Mouse (Mus musculus) neural tube, embryonic 13.5 days (tissue): ENCODE measurements at regions not wholly inside any gene's neighbourhood (a gene's known extent, or its start where the extent isn't known, plus 50 kb on each side); places are given as distances from the start of the nearest gene placed in this dataset.

Source experiments
- ATAC-seq: fragments of 200-750 bp; cut with Nextera tagmentation; 2 replicates; pipeline ENCODE4 v1.8.0; 2017; ENCODE audit warnings: low read depth, mild to moderate bottlenecking, moderate TSS enrichment, moderate library complexity
- H3K27ac ChIP-seq: fragments of 300-500 bp; sonication (generic); replicated peaks from 2 replicates; pipeline ENCODE4 v1.5.1; 2015; ENCODE audit warnings: moderate library complexity, mild to moderate bottlenecking, inconsistent platforms
- H3K27me3 ChIP-seq: fragments of 300-500 bp; sonication (generic); 2 replicates; pipeline ENCODE4 v1.6.1; 2015; ENCODE audit warnings: mild to moderate bottlenecking, inconsistent platforms
- H3K36me3 ChIP-seq: fragments of 300-500 bp; sonication (generic); 2 replicates; pipeline ENCODE4 v1.6.1; 2015; ENCODE audit warnings: mild to moderate bottlenecking, inconsistent platforms
- H3K4me1 ChIP-seq: fragments of 300-500 bp; sonication (generic); replicated peaks from 2 replicates; pipeline ENCODE4 v1.6.1; 2015; ENCODE audit warnings: inconsistent platforms
- H3K4me2 ChIP-seq: fragments of 300-500 bp; sonication (generic); 2 replicates; pipeline ENCODE4 v1.6.1; 2015; ENCODE audit warnings: inconsistent platforms, mild to moderate bottlenecking, moderate library complexity
- H3K4me3 ChIP-seq: fragments of 300-500 bp; sonication (generic); 2 replicates; pipeline ENCODE4 v1.5.1; 2015; ENCODE audit warnings: mild to moderate bottlenecking, inconsistent platforms
- H3K9ac ChIP-seq: fragments of 300-500 bp; sonication (generic); 2 replicates; pipeline ENCODE4 v1.6.1; 2015; ENCODE audit warnings: moderate library complexity, mild to moderate bottlenecking, inconsistent platforms
- H3K9me3 ChIP-seq: fragments of 300-500 bp; sonication (generic); 2 replicates; pipeline ENCODE4 v1.6.1; 2016; ENCODE audit warnings: inconsistent platforms
- WGBS: fragments of 180-500 bp; shearing (Covaris S2); methylation state at CpG from one replicate; pipeline ENCODE4 v1.1.7; 2015; 5-methylcytosine and 5-hydroxymethylcytosine counted together

- Histone ChIP-seq H3K36me3 (no peaks in the 10 kb centered on the region), H3K27me3 (no peaks in the 10 kb centered on the region), H3K4me2 (no peak overlapping the region), H3K4me3 (no peak overlapping the region), H3K27ac (no peak overlapping the region), H3K4me1 (0 out of 2 replicates have a peak, but pooled peaks cover 8% of the 10 kb centered on the region), H3K9me3 (no peaks in the 10 kb centered on the region), H3K9ac (no peak overlapping the region)
- ATAC-seq = no peak
- 78% methylated on average over 12 of the region's 12 CpGs for WGBS
Measured at GRCm38 (mm10) chr12:17113465-17114177, 63.1 kb downstream of the Kcnf1 start.

DNA sequence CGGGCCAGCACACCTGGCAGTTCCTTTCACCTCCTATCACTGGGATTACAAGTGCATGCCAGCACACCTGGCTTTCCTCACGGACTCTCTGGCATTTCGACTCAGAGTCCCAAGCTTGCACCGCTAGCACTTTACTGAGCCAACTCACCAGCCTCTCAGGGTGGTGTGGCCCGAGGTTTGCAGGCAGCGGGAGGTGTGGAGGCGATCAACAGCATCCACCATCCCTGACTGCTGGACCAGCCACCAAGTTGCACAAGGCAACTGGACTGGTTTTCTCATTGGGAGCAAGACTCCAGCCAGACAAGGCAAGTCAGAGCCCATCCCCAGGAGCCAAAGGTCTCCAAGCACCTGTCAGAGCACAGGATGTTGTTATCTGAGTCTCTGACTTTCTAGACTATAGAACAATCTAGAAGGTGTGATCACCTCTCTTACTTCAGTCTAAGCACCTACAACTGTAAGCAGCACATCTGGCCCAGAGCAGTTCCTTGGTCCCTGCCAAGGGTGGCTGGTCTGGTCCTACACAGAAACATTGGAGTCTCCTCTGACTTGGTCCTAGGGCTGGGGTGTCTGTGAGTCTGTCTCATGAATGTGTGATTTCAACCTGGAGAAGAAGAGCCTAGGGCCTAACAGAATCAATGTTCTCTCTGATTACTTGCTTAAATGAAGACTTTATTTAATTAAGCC is 63.8 kb downstream of the Kcnf1 start:
- 0 out of 2 replicates have a peak, but pooled peaks cover 8% of the 10 kb centered on the region for H3K4me1 ChIP-seq
- peak; percentile 40; the same call in 1 of the 2 replicates for ATAC-seq
- no peaks in the 10 kb centered on the region for H3K27me3 ChIP-seq
- no peak overlapping the region for H3K9ac ChIP-seq
- no peak overlapping the region for H3K27ac ChIP-seq
- H3K36me3 ChIP-seq = no peaks in the 10 kb centered on the region
- no peak overlapping the region for H3K4me3 ChIP-seq
- H3K9me3 ChIP-seq = no peaks in the 10 kb centered on the region
- no peak overlapping the region for H3K4me2 ChIP-seq
- WGBS = 91% methylated on average over 7 of the region's 7 CpGs

DNA sequence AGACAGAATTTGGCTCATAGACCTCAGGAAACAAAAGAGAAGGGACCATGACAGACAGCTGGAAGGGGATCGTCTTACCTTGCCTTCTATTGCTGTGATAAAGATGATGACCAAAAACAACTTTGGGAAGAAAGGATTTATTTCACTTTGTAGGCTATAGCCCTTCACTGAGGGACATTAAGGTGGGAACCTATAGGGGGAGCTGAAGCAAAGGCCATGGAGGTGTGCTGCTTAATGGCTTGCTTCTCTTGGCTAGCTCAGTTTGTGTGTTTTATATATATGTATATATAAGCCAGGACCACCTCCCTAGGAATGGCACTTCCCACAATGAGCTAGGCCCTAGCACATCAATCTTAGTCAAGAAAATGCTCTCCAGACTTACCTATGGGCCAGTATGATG is 70.5 kb downstream of the Kcnf1 start:
- H3K27ac ChIP-seq = no peak overlapping the region
- no peak for ATAC-seq
- H3K4me3 ChIP-seq = no peak overlapping the region
- WGBS = 83% methylated on average over 1 of the region's 1 CpGs
- H3K9ac ChIP-seq = no peak overlapping the region
- no peaks in the 10 kb centered on the region for H3K9me3 ChIP-seq
- H3K27me3 ChIP-seq = no peaks in the 10 kb centered on the region
- H3K4me1 ChIP-seq = no peaks in the 10 kb centered on the region
- H3K36me3 ChIP-seq = no peaks in the 10 kb centered on the region
- H3K4me2 ChIP-seq = no peak overlapping the region

DNA sequence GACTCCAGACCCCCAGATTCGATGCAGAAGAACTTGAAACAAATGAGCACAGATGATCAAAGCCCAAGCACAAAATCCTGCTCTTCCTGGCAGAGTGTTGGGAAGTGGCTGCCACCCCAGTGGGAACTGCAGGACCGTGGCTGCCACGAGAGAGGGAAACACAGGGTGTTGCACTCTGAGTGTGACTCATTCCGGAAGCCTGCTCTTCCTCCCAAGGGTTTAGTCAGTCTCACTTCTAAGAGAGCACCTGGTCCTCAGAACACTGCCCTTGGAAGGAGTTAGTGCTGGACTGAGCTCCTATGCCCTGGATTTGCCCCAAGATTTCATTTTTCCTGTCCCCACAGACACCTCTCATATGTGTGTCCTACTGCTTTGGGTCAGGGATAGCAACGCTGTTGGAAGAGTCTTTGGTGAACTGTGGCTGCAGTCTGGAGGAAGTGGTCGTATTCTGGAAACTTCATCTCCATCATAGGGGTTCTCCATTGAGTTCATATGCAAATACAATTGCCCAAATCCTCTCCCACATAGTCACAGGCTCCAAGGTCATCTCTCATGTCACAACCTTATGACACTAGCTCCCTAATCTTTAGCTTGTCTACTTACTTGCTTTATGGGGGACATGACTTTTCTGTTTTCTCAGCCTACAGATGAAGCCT is 71.5 kb downstream of the Kcnf1 start:
- Histone ChIP-seq H3K27me3 (no peaks in the 10 kb centered on the region), H3K9ac (no peak overlapping the region), H3K9me3 (no peaks in the 10 kb centered on the region), H3K36me3 (no peaks in the 10 kb centered on the region), H3K4me1 (no peaks in the 10 kb centered on the region), H3K27ac (no peak overlapping the region), H3K4me3 (no peak overlapping the region), H3K4me2 (no peak overlapping the region)
- no peak for ATAC-seq
- 81% methylated on average over 6 of the region's 6 CpGs for WGBS

DNA sequence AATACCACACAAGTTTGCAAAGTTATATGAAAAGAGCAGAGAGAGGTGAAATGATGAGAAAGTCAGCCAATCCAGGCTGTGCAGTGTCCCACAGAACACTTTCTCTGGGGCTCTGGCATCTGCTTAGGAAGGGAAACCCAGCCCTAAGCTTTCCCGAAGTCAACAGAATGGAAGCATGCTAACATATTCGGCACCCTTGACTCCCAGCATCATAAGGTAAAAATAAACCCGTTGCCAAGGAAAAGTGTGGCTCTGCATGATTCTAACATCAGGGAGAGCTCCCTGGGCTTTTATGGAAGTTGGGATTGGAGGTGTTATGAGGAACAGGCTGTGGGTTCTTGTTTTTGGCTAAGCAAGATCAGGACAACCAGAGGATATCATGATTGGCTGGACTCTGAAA is 74.8 kb downstream of the Kcnf1 start:
- H3K9me3 ChIP-seq = no peaks in the 10 kb centered on the region
- H3K36me3 ChIP-seq = no peaks in the 10 kb centered on the region
- H3K27me3 ChIP-seq = no peaks in the 10 kb centered on the region
- no peak overlapping the region for H3K27ac ChIP-seq
- no peak overlapping the region for H3K4me3 ChIP-seq
- no peak overlapping the region for H3K9ac ChIP-seq
- no peak overlapping the region for H3K4me2 ChIP-seq
- peaks cover 24% of the 10 kb centered on the region for H3K4me1 ChIP-seq
- ATAC-seq = no peak
- WGBS = 92% methylated on average over 3 of the region's 3 CpGs

DNA sequence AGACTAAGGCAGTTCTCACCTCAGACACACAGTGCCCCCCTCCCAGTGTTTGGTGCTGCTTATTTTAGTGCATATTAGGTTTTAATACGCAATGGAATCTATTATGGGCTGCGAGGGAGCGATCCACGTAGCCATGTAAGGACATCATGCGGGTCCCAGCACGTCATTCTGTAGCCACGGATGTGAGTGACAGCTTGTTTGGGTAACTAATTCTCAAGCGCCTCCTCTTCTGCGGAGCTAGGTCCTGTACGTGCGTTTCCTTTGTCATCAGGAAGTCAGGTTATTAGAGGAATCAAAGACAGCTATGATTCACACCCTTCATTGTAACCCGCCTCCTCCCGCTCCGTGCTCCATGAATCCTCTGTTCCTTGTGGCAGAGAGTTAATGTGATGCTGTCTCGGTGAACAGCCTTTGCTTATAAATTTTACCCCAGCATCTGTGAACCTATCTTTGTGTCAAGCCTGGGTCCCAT is 78.9 kb downstream of the Kcnf1 start:
- Histone ChIP-seq H3K27ac (peak overlapping the region; percentile 75), H3K9ac (peak overlapping the region; percentile 9; the same call in 1 of the 2 replicates), H3K27me3 (no peaks in the 10 kb centered on the region), H3K4me2 (peak overlapping the region; percentile 43), H3K4me1 (peaks cover 31% of the 10 kb centered on the region), H3K4me3 (0 out of 2 replicates have a peak overlapping the region, but pooled peaks have one; percentile 7), H3K36me3 (no peaks in the 10 kb centered on the region), H3K9me3 (no peaks in the 10 kb centered on the region)
- WGBS = 19% methylated on average over 15 of the region's 15 CpGs
- ATAC-seq = peak; percentile 86

- no peak for ATAC-seq
Measured at GRCm38 (mm10) chr12:17094758-17095157, 81.9 kb downstream of the Kcnf1 start.

GRCm38 (mm10) chr12:17093772-17094171 is 82.2 kb upstream of the 2410004P03Rik start:
- Histone ChIP-seq H3K4me3 (no peak overlapping the region), H3K9ac (no peak overlapping the region), H3K27me3 (no peaks in the 10 kb centered on the region), H3K4me2 (no peak overlapping the region), H3K4me1 (peaks cover 52% of the 10 kb centered on the region), H3K27ac (no peak overlapping the region), H3K36me3 (no peaks in the 10 kb centered on the region), H3K9me3 (no peaks in the 10 kb centered on the region)
- ATAC-seq = no peak
- WGBS = 67% methylated on average over 3 of the region's 3 CpGs

More at GRCm38 (mm10) chr12:17094758-17095157, 81.9 kb downstream of the Kcnf1 start:
- no peaks in the 10 kb centered on the region for H3K36me3 ChIP-seq
- WGBS = 90% methylated on average over 4 of the region's 4 CpGs
- no peaks in the 10 kb centered on the region for H3K27me3 ChIP-seq
- H3K9ac ChIP-seq = no peak overlapping the region
- H3K4me2 ChIP-seq = no peak overlapping the region
- H3K27ac ChIP-seq = no peak overlapping the region
- H3K9me3 ChIP-seq = no peaks in the 10 kb centered on the region
- H3K4me1 ChIP-seq = peaks cover 49% of the 10 kb centered on the region
- H3K4me3 ChIP-seq = no peak overlapping the region

- H3K27ac ChIP-seq = no peak overlapping the region
- H3K4me3 ChIP-seq = no peak overlapping the region
- no peaks in the 10 kb centered on the region for H3K27me3 ChIP-seq
- 58% methylated on average over 10 of the region's 10 CpGs for WGBS
- ATAC-seq = no peak
- no peaks in the 10 kb centered on the region for H3K36me3 ChIP-seq
- no peaks in the 10 kb centered on the region for H3K9me3 ChIP-seq
- H3K9ac ChIP-seq = no peak overlapping the region
- H3K4me2 ChIP-seq = no peak overlapping the region
- peaks cover 28% of the 10 kb centered on the region for H3K4me1 ChIP-seq
Measured at GRCm38 (mm10) chr12:17091058-17091457, 79.5 kb upstream of the 2410004P03Rik start.

DNA sequence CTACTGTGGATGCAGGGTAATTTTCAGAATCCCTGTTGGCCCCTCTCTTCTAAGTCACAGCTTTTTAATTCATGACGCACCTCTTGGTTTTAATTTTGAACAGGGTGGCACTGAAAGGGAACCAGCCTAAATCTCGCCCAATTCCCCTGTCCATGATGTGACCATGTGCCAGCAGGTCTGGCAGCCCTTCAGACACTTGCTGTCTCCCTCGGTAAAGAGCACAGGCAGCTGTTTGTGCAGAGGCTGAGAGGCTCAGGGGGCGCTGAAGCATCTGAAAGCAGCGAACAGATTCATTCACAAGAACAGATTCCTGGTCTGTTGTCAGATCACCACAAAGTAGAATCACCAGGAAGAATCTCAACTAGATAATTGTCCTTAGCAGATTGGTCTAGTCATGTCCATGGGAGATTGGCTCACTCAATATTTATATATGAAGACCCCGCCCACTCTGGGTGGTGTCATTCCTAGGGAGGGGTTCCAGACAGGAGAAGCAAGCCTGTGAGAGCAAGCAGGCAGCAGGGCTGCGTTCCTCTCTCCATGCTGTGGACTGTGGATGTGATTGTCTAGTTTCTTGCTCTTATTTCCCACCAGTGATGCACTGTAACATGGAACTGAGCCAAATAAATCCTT is 78.3 kb upstream of the 2410004P03Rik start:
- Histone ChIP-seq H3K27me3 (no peaks in the 10 kb centered on the region), H3K9ac (no peak overlapping the region), H3K36me3 (no peaks in the 10 kb centered on the region), H3K4me1 (peaks cover 28% of the 10 kb centered on the region), H3K4me3 (no peak overlapping the region), H3K27ac (no peak overlapping the region), H3K4me2 (no peak overlapping the region), H3K9me3 (no peaks in the 10 kb centered on the region)
- 57% methylated on average over 7 of the region's 7 CpGs for WGBS
- peak; percentile 44 for ATAC-seq

GRCm38 (mm10) chr12:17087388-17087787 is 75.9 kb upstream of the 2410004P03Rik start:
- H3K4me3 ChIP-seq = no peak overlapping the region
- H3K9me3 ChIP-seq = no peaks in the 10 kb centered on the region
- no peaks in the 10 kb centered on the region for H3K27me3 ChIP-seq
- H3K4me2 ChIP-seq = no peak overlapping the region
- WGBS = 17% methylated on average over 3 of the region's 3 CpGs
- ATAC-seq = no peak
- H3K9ac ChIP-seq = no peak overlapping the region
- no peak overlapping the region for H3K27ac ChIP-seq
- H3K36me3 ChIP-seq = no peaks in the 10 kb centered on the region
- peaks cover 23% of the 10 kb centered on the region for H3K4me1 ChIP-seq

GRCm38 (mm10) chr12:17085209-17085574 is 73.7 kb upstream of the 2410004P03Rik start:
- no peak overlapping the region for H3K27ac ChIP-seq
- no peak for ATAC-seq
- no peak overlapping the region for H3K9ac ChIP-seq
- no peak overlapping the region for H3K4me2 ChIP-seq
- H3K9me3 ChIP-seq = no peaks in the 10 kb centered on the region
- WGBS = 68% methylated on average over 5 of the region's 5 CpGs
- H3K36me3 ChIP-seq = no peaks in the 10 kb centered on the region
- H3K27me3 ChIP-seq = no peaks in the 10 kb centered on the region
- H3K4me1 ChIP-seq = peaks cover 11% of the 10 kb centered on the region; the same call in 1 of the 2 replicates
- no peak overlapping the region for H3K4me3 ChIP-seq
